Mouse (Mus musculus) stomach, postnatal 0 days (tissue): Measurements from ENCODE around the gene Nsmce1. TPM values are rescaled to one million over a fixed set of nuclear protein-coding genes. Genes with fewer than 3 reads are reported as not detected.

Source experiments
- ATAC-seq: fragments of 200-750 bp; cut with Nextera tagmentation; 2 replicates; pipeline ENCODE4 v1.8.0; 2017; ENCODE audit not compliant: low FRiP score, low TSS enrichment
- DNase-seq: peaks from one replicate; pipeline ENCODE4 v3.0.0-alpha.2; 2016; ENCODE audit warnings: low spot score
- H3K27ac ChIP-seq: fragments of 300-500 bp; sonication (generic); replicated peaks from 2 replicates; pipeline ENCODE4 v1.5.1; 2014; ENCODE audit warnings: mild to moderate bottlenecking, control low read depth
- H3K27me3 ChIP-seq: fragments of 300-500 bp; sonication (generic); 2 replicates; pipeline ENCODE4 v1.6.1; 2014; ENCODE audit warnings: low read length; ENCODE audit not compliant: control insufficient read depth, insufficient read depth
- H3K36me3 ChIP-seq: fragments of 300-500 bp; sonication (generic); 2 replicates; pipeline ENCODE4 v1.6.1; 2014; ENCODE audit warnings: low read length, mixed read lengths; ENCODE audit not compliant: control insufficient read depth, insufficient read depth
- H3K4me1 ChIP-seq: fragments of 300-500 bp; sonication (generic); replicated peaks from 2 replicates; pipeline ENCODE4 v1.6.1; 2014; ENCODE audit warnings: antibody characterized with exemption; ENCODE audit not compliant: control insufficient read depth, insufficient read depth
- H3K4me2 ChIP-seq: fragments of 300-500 bp; sonication (generic); replicated peaks from 2 replicates; pipeline ENCODE4 v1.6.1; 2014; ENCODE audit warnings: low read depth, mild to moderate bottlenecking, control low read depth, moderate library complexity
- H3K4me3 ChIP-seq: fragments of 300-500 bp; sonication (generic); 2 replicates; pipeline ENCODE4 v1.5.1; 2014; ENCODE audit warnings: low read depth, low read length, control low read depth
- H3K9ac ChIP-seq: fragments of 300-500 bp; sonication (generic); 2 replicates; pipeline ENCODE4 v1.6.1; 2014; ENCODE audit warnings: mild to moderate bottlenecking, low read length, control low read depth, mixed read lengths
- H3K9me3 ChIP-seq: fragments of 300-500 bp; sonication (generic); 2 replicates; pipeline ENCODE4 v1.6.1; 2016; ENCODE audit warnings: low read length; ENCODE audit not compliant: control insufficient read depth
- CTCF ChIP-seq: IDR thresholded peaks from 2 replicates; pipeline ENCODE4 v1.5.1; 2016; ENCODE audit warnings: antibody characterized with exemption, low read depth, mild to moderate bottlenecking, moderate library complexity
- EP300 ChIP-seq: optimal IDR thresholded peaks from 2 replicates; pipeline ENCODE3; 2016; ENCODE audit warnings: antibody characterized with exemption
- WGBS: fragments of 180-500 bp; shearing (Covaris S2); extraction: QIAGEN DNeasy Blood & Tissue Kit; methylation state at CpG from one replicate; pipeline ENCODE4 v1.1.7; 2014; 5-methylcytosine and 5-hydroxymethylcytosine counted together
- polyA plus RNA-seq: library from polyadenylated mRNA; unstranded; fragments of >200 nt; fragmentation: Nextera tagmentation; extraction: Ambion mirVana; gene quantifications from 2 replicates; pipeline ENCODE4 v1.2.1, GENCODE M21; 2015

Nsmce1 gene
- polyA plus RNA-seq, 1 experiment from 2014 or later: 77.0 TPM

DNA sequence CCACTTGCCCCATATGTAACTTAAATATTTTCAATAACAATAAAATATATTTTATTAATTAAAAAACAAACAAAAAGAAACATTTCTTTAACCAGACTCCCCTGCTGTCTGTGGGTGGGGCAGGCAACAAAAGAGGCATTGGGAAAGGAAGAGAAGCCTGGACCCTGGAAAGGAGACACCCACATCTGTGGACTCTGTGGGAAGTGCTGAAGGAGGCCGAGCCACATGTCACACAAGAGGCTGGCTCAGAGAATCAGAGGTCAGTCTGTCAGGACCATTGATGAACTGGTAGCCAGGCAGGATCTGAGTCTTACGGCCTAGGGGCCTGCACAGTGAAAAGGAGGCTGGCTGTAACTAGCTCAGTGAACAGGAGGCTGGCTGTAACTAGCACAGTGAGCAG, 29.2 kb downstream of the Nsmce1 start:
- H3K9me3 ChIP-seq: no peaks in the 10 kb centered on the region
- H3K9ac ChIP-seq: no peak overlapping the region
- no peaks in the 10 kb centered on the region for H3K27me3 ChIP-seq
- H3K4me3 ChIP-seq: no peak overlapping the region
- H3K36me3 ChIP-seq: peaks cover 11% of the 10 kb centered on the region
- no peak overlapping the region for H3K27ac ChIP-seq
- WGBS: 70% methylated on average over 2 of the region's 2 CpGs
- no peak for ATAC-seq
- TF ChIP-seq CTCF (no peak), EP300 (no peak)
- H3K4me1 ChIP-seq: no peaks in the 10 kb centered on the region
- no peak overlapping the region for H3K4me2 ChIP-seq
- DNase-seq: no peak

DNA sequence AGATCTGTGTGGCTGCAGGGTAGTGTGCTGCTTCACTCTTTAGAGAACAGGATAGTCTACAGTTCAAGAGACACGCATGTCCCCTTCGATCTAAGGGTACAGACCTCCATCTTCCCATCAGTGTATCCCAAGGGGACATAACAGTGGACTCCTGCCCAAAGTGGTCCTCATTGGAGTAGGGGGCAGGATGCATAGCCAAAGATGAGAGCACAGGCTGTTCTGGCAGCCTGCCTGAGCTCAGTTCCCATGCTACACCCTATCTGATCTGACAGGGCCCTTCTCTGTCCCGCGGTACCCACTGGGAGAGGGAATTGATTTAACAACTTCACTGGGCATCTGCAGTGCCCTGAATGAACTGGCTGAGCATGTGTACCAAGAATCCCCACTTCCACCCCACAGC, 37.7 kb downstream of the Nsmce1 start:
- Histone ChIP-seq H3K4me2 (no peak overlapping the region), H3K9me3 (no peaks in the 10 kb centered on the region), H3K4me1 (no peaks in the 10 kb centered on the region), H3K36me3 (no peaks in the 10 kb centered on the region), H3K27me3 (no peaks in the 10 kb centered on the region), H3K27ac (no peak overlapping the region), H3K9ac (no peak overlapping the region), H3K4me3 (no peak overlapping the region)
- TF ChIP-seq CTCF: no peak
- TF ChIP-seq EP300: no peak
- DNase-seq: no peak
- no peak for ATAC-seq
- WGBS: 97% methylated on average over 4 of the region's 4 CpGs

DNA sequence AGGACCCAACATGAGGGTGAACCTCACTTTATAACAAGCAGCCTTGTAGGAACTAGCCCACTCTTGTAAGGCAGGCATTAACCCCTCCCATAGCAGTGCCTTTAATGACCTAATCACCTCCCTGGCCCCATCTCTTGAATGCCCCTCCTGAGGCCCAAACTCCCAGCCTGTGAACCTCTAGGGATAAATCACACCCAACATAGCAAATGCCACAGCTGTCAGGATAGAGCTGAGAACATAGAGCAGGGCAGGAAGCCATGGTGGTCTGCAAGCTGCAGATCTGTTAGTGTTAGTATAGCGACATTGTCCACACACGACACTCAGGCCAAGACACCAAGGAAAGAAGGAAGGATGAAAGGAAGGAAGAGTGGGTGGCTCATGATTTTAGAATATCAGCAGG, 40.3 kb downstream of the Nsmce1 start:
- Histone ChIP-seq H3K9ac (no peak overlapping the region), H3K36me3 (no peaks in the 10 kb centered on the region), H3K27ac (0 out of 2 replicates have a peak overlapping the region, but pooled peaks have one; percentile 8), H3K9me3 (no peaks in the 10 kb centered on the region), H3K4me1 (no peaks in the 10 kb centered on the region), H3K4me2 (no peak overlapping the region), H3K27me3 (no peaks in the 10 kb centered on the region), H3K4me3 (no peak overlapping the region)
- ATAC-seq (no peak), DNase-seq (no peak)
- TF ChIP-seq CTCF (no peak), EP300 (no peak)
- WGBS: 68% methylated on average over 2 of the region's 2 CpGs

DNA sequence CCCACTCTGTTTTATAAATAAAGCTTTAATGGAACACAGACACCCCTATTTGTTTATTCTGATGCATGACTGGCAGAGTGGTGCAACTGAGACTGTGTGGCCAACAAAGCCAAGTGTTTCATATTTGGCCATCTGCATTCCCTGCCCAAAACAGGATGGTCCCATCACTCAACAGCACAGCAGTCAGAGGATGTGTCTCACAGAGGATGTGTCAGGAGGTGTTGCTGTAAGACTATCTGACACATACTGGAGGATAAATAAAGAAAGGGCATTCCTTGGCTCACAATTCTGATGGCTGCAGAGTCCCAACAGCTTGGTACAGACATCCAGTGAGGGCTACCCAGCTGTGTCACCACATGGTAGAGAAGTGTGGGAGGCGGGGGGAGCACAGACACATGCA, 40.7 kb downstream of the Nsmce1 start:
- H3K9me3 ChIP-seq: no peaks in the 10 kb centered on the region
- no peaks in the 10 kb centered on the region for H3K27me3 ChIP-seq
- no peaks in the 10 kb centered on the region for H3K4me1 ChIP-seq
- no peak overlapping the region for H3K4me3 ChIP-seq
- TF ChIP-seq CTCF (no peak), EP300 (no peak)
- DNase-seq (no peak), ATAC-seq (no peak)
- H3K4me2 ChIP-seq: no peak overlapping the region
- no peak overlapping the region for H3K27ac ChIP-seq
- WGBS: 87% methylated on average over 1 of the region's 1 CpGs
- no peaks in the 10 kb centered on the region for H3K36me3 ChIP-seq
- H3K9ac ChIP-seq: no peak overlapping the region

DNA sequence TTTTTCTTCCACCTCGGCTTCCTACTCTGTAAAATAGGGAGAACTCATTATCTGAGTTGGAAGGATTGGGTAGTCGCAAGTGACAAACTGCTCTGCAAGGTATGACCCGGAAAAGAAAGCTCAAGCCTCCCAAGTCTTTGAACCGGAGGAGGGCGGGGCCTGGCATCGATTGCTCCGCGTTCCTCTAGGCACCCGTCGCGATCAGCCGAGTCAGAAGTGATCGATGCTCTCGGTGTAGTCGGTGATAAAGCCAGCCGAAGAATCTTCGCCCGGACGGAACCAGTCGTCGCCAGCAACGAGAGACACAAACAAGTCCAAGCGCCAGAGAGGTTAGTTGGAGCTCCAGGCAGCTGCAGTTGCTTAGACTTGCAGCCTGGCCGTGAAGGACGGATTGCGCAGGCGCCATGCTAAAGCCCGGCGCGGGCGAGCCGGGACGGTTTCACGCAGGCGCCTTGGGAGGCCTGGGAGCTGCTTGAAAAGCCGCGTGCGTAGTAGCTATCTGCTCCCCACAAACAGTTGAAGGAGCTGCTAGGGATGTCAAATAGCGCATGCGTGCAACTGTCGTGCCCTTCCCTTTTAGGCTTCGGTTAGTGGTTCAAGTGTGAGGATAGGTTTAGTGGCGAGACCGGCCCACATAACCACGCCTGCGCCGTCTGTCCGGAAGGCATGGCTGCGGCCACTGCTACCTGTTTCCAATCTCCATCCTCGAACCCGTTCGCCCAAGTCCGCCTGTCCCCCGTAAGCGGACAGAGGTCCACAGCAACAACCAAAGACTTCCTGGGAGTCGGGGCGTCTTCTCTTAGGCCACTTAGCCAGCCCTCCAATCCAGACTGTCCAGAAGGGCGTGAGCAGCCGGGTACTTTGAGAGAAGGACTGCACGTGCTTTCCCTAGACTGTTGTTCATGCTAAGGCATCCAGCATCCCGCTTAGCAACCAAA, 46.7 kb downstream of the Nsmce1 start, which contains the start of gene Kdm8:
Gene Kdm8, plus strand, starts transcription at position 213 of the 938 bp plus-strand sequence.
- H3K36me3 ChIP-seq: no peaks in the 10 kb centered on the region
- TF ChIP-seq EP300 (peak; percentile 62), CTCF (no peak)
- H3K4me2 ChIP-seq: peak within 1 kb of the TSS; percentile 48
- 2% methylated on average over 61 of the region's 61 CpGs for WGBS
- H3K27ac ChIP-seq: peak within 1 kb of the TSS; percentile 98
- no peaks in the 10 kb centered on the region for H3K27me3 ChIP-seq
- ATAC-seq (peak; percentile 96), DNase-seq (peak; percentile 94)
- no peaks in the 10 kb centered on the region for H3K9me3 ChIP-seq
- H3K4me3 ChIP-seq: peak within 1 kb of the TSS; percentile 60
- no peaks in the 10 kb centered on the region for H3K4me1 ChIP-seq
- H3K9ac ChIP-seq: peak within 1 kb of the TSS; percentile 77

DNA sequence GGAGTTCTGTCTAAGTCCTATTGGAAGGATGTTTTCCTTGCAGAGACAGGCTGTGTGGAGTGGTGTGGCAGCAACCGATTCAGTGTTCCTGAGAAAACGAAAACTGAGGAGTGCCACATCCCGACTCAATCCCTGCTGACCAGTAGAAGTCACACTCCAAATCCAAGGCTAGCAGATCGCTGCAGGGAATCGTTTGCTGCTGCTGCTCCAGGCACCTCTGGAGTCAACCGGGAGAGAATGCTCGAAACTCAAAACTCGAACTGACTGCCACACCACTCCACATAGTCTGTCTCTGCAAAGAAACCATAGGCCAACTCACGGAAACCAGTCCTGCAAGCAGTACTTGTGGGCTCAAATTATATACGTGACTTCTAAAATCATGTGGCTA, 47.3 kb downstream of the Nsmce1 start:
- no peaks in the 10 kb centered on the region for H3K36me3 ChIP-seq
- TF ChIP-seq CTCF: no peak
- TF ChIP-seq EP300: no peak
- ATAC-seq (no peak; the same call in 1 of the 2 replicates), DNase-seq (no peak)
- 22% methylated on average over 10 of the region's 10 CpGs for WGBS
- peak overlapping the region; percentile 48 for H3K4me2 ChIP-seq
- peak overlapping the region; percentile 77 for H3K9ac ChIP-seq
- H3K27ac ChIP-seq: peak overlapping the region; percentile 98
- no peaks in the 10 kb centered on the region for H3K4me1 ChIP-seq
- H3K27me3 ChIP-seq: no peaks in the 10 kb centered on the region
- H3K4me3 ChIP-seq: peak overlapping the region; percentile 60
- H3K9me3 ChIP-seq: no peaks in the 10 kb centered on the region
